Mouse (Mus musculus) T-helper 17 cell (primary cell): ENCODE results near the gene Csmd2.

Experiments
- in situ Hi-C, 2 experiments: fragments of 300-600 bp; cut with MboI, MseI; formaldehyde crosslinking; loops; 1 replicate in 1 of 2; 2 replicates in 1 of 2; pipeline ENCODE4 v1.15.1; 2025; ENCODE audit warnings: high pct_unique_total_duplicates in 2 of 2

Gene Csmd2

DNA sequence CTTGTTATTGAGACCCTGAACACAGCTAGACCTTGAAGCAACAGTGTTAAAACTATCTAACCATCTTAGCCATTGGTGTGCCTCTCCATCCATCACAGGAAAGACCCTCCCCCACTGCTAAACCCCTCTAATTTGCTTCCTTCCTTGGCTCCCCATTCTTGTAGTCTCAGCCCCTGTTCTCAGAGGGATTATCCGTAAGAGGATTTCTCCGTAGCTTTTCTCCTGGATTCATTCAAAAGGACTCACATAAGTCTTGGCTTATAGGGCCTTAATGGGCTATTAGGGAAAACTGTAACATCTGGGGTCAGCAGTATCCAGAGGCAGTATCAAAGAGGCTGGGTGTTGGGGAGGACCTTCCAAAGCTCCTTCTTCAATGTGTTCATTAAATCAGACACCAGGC lies 152.3 kb downstream of the Csmd2 start:
- in situ Hi-C loops = loop anchor here in 1 of 2 experiments (10.0 kb wide), 1 partner anchor 1345 kb away; no protein-coding TSS in a partner anchor

DNA sequence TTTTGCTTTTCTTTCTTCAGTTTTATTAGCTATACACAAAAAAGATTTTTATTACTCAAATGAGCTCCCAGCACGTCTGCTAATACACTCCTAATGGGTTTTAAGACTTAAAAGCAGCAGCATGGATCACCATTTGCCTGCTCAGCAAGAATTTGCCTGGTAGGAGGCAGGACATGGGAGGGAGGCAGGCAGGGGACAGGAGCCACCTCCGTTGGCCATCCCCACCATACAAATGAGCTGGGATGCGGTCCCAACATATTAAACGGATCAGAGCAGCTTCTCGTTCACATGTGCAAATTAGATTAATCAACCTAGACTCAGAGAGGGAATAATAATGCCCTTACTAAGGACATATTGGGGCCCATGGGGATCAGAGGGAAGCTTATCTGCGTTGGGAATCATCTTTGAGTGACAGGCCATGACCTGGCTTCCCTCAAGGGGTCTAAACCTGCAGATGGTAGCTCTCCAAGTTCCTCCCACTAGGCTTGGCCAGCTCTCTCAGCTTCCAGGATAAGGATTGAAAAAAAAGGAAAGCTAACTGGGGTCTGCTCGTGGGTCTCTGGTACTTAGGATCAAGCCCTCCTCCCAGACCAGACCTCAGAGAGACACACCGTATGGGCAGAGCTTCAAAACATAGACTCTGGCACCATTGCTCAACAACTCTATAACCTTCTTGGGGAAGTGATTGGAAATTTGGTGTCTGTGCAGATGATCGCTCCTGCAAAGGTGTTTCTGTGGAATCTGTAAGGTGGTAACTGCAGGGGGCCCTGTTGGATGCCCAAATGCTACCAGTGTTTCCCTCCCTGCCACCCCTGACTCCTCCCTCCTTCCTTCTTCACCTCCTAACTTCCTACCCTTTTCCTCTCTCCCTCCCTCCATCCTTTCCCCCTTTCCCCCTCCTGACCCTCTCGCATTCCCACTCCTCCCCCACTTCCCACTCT lies 153.8 kb downstream of the Csmd2 start:
- in situ Hi-C loops = no loop called here

DNA sequence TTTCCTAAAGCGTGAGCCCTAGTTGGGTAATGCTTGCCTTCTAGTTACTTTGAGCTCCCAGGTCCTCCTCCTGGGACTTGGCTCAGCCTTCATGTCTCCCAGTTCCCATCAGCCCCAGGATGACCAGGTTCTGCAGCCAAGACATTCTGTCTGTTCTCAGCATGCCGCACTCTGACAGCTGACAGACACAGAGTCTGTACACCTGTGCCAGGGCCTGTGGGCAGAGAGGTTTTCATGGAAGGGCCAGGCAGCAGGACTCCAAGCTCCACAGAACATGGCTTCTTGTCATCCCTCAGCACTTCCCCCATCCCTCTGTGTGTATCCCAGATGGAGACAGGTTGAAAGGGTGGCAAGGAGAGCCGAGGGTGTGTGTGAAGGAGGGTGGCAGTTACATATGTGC lies 154.6 kb downstream of the Csmd2 start:
- in situ Hi-C loops = no loop called here

GRCm38 (mm10) chr4:128143147-128143546 lies 155.5 kb downstream of the Csmd2 start:
- in situ Hi-C loops = no loop called here

GRCm38 (mm10) chr4:128149524-128149923 lies 161.9 kb downstream of the Csmd2 start:
- in situ Hi-C loops = no loop called here

DNA sequence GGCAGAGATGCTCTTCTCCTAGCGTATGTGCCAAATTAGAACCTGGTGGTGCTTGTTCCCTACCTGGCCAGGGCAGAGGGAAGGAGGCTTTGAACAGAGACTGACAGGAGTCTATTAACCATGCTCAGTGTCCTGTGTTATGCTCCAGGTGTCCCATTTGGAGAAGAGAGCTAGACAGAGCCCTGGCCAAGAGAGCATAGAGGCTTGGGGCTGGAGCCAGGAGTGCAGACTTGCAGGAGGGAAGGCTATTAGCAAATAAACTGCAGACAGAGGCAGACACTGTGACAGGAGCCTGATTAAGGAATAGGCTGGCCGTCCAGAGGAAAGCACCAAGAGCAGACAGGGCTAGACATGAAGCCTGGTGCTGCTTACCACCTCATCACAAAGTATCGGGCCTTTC lies 164.4 kb downstream of the Csmd2 start:
- in situ Hi-C loops = no loop called here

DNA sequence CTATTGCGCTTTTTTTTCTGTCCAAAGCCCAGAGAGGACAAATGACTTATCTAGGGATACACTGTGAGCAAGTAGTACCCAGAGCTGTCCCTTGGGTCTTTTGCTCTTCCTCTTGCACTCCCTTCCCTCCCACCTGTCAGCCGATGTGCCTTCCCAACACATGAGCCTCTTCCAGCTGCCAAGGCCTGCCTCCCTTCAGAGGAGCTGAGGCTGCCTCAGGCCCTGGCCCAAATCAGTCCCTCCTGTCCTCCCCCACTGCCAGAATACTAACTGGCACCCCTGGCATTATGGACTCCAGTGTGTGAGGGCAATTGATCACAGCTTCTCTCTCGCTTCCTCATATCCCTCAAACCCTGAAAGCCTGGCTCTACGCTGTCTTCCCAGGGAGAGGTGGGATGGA lies 165.5 kb downstream of the Csmd2 start:
- in situ Hi-C loops = no loop called here

DNA sequence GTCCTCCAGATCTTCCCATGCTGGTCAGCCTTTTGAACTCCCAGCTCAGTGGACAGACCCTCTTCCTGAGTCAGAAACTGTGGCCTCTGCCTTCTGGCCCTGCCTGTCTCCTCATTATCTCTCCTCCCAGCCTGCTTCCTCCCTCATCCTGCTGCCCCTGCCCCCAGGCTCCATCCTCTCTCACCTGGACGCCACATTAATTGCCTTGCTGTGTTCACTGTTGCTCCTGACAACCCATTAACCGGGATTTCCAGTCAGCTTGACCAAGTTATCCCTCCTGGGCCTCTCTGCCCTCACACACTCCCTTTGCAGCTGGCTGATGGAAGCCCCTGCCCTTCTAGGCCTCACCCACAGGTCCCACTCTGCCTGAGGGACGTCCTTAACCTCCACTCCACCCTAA lies 167.6 kb downstream of the Csmd2 start:
- in situ Hi-C loops = no loop called here

DNA sequence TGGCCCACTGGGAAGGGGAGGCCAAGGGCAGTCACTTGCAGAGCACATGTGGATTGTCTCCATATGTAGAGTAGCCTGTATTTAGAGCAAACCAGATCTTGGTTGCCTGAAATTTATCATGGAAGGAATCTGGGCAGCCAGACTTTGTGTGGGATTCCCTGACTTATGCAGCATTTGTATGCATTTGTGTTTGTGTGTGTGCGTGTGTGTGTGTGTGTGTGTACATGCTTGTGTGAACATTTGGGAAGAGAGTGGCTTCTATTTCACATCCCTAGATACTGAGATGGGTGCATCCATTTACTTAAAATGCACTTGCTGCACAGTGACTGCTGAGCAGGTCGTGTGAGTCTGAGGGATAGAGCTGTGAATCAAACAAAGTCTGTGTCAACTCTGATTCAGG lies 173.0 kb downstream of the Csmd2 start:
- in situ Hi-C loops = loop anchor here in 1 of 2 experiments (10.0 kb wide), 1 partner anchor 1336 kb away; no protein-coding TSS in a partner anchor

DNA sequence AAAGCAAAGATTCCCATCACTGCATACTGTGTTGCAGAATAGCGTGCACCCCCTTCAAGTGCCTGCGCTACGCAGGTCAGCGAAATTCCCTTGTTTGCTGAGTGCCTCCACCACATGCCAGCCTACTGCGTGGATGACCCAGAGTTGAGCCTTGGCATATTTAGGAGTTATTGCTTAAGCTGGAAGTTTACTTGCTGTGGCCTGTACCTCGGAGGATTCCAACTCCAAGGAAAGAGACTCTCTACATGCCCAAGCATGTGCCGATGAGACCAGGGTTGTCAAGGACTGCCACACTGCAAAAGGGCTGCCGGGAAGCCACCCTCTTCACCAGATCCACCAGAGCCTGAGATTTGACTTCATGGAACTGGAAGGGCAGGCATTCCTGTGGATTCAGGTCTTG lies 182.5 kb downstream of the Csmd2 start:
- in situ Hi-C loops = no loop called here

GRCm38 (mm10) chr4:128171233-128171632 lies 183.6 kb downstream of the Csmd2 start:
- in situ Hi-C loops = no loop called here

DNA sequence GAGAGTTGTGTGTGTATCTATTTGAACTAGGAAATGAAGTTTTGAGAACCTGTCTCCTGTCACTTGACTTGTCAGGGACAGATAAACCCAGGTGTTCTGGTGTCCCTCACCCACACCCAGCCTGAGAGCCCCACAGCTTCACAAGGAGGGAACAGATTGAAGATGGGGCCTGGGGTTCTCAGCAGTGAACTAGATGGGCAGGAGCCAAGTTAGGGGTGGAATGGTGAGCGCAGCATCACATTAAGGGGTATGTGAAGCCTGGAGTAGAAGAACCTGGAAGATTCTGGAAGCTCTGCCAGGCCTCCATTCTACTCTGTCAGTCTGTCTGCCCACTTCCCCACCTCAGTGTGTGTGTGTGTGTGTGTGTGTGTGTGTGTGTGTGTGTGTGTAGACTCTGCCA lies 184.0 kb downstream of the Csmd2 start:
- in situ Hi-C loops = no loop called here

GRCm38 (mm10) chr4:128178974-128179373 lies 191.3 kb downstream of the Csmd2 start:
- in situ Hi-C loops = loop anchor here in 1 of 2 experiments (25.0 kb wide), 1 partner anchor 1017 kb away; the partner anchor contains the start of gene Dlgap3

DNA sequence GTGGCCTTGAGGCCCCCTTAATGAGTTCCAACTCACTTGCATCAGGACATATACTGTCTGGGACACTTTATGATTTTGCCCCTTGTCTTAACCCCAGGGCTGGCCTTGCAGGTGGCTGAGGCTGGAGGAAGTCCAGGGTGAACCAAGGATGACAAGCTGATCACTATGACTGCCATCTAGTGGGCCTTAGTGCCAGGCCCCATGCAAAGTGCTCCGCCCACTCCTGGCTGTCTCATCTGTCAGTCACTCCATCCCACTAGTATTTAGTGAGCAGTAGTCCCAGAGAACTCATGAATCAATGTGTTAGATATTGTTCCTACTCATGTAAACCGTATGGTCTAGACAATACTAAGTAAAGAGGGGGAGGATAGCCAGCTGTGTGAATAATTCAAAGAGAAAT lies 191.9 kb downstream of the Csmd2 start:
- in situ Hi-C loops = loop anchor here in 1 of 2 experiments (25.0 kb wide), 1 partner anchor 1017 kb away; the partner anchor contains the start of gene Dlgap3

- in situ Hi-C loops = loop anchor here in 1 of 2 experiments (25.0 kb wide), 1 partner anchor 1022 kb away; the partner anchor contains the start of gene Dlgap3
These were observed 197.1 kb downstream of the Csmd2 start for GRCm38 (mm10) chr4:128184747-128185146.

GRCm38 (mm10) chr4:128194454-128194853 lies 206.8 kb downstream of the Csmd2 start:
- in situ Hi-C loops = loop anchor here in 1 of 2 experiments (25.0 kb wide), 1 partner anchor 1032 kb away; the partner anchor contains the start of gene Dlgap3

GRCm38 (mm10) chr4:128217991-128218595 lies 230.4 kb downstream of the Csmd2 start:
- in situ Hi-C loops = no loop called here

- in situ Hi-C loops = no loop called here
These were observed 236.8 kb downstream of the Csmd2 start for GRCm38 (mm10) chr4:128224453-128224852.

DNA sequence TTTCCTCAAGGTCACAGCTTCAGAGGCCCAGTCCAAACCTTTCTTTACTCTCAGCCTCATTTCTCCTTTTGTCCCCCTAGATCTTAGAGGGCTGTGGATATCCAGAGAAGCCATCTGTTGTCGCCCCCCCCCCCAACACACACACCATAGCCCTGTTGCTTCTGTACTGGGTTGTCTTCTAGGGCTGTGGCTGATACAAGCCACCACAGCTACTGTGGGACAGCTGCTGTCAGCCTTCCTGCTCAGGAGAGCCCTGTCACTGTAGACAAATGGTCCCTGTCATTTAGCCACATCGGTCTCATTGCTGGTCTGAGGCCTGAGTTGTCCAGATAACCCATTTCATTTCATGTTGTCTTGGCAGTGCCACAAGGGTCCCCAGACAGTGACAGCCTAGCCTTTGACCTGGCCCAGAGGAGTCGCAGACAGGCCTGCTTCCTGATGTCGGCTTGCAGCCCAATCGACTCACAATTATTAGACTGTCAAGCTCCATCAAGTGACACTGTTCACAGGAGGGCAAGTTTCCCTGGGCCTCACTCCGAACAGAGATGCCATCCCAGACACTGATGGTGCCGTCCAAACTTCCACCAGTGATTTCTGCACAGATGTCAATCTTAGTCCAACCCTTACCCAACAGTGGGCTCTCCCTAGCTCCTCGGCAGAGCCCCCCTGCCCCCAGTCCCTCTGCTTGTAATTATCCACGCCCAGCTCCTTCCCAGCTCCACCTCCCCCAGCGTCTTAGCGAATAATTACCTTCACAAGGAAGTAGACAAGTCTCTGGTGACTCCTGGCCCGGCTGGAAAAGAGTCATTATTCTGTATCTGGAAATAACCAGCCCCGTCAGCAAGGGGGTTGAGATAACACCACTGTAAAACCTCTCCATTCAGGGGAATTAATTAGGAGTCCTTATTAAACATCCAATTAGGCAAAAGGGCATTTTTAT lies 240.0 kb downstream of the Csmd2 start:
- in situ Hi-C loops = no loop called here

DNA sequence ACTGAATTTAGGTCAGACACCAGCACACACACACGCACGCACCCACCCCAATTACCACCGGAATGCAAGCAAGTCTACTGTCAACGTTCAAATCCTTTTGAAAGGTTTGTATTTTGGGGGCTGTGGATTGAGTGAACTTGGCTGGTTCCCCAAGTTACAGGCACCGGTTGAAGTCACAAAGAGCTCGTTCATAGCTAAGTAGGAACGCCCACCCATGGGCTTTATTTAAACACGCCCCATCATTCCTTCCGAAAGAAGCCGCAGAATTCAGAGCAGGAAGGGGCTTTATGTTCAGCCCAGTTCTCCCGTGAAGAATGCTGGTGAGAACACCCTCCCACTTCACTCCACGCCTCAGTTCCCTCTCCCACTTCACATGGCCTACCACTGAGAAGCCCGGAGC lies 245.8 kb downstream of the Csmd2 start:
- in situ Hi-C loops = no loop called here

DNA sequence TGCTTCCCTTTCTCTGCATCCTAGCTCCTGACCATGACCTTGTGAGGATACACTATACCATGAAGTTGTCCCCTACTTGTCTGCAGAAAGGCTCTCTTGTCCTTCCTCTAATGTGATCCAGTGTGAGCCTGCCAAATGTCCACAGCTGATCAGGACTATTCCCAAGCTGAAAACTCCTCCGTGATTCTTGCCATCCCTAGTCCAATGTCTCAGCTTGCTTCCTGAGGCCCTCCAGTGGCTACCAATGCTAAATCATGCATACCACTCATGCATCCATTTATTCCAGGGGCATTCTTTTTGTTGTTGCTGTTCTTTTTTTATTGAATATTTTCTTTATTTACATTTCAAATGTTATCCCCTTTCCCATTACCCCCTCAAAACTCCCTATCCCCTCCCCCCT lies 251.5 kb downstream of the Csmd2 start:
- in situ Hi-C loops = no loop called here
